Mouse (Mus musculus): Measurements from ENCODE around the gene Itga2b.

The Itga2b gene

DNA sequence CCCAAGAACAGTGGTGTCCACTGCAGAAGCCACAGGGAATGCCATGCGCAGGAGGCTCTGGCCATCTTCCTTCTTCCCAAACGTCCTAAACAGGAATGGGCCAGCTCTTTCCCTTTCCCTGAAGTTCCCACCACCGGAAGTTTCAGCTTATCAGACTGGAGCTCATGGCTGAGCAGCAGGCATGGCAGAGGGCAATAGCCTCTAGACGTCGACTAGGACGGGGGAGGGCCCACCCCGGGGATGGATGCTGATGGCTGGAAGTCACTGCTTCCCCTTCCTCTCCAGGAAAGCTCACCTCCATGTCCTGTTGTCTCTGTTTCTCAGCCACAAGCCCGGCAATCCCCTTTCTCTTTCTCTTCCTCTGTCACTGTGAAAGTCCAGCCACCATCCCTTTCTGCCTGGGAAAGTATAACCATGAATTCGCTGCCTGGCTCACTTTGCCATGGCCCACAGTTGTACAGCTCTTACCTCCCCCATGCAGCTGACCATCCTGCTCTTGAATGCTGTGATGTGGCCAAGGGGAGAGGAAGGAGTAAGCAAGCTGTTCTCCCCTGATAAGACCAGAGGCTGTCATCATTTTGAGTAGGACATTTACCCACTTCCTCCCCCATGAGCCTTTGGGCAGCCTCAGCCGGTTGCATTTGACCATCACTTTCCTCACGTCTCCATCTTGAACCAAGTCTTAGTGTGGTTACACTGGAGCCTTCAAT lies at the start of gene Itga2b:
Gene Itga2b (minus strand): TSS at position 475 of the 710 bp plus-strand sequence.
- no peak for DNase-seq (ENCODE audit: extremely low spot score, low spot score)

DNA sequence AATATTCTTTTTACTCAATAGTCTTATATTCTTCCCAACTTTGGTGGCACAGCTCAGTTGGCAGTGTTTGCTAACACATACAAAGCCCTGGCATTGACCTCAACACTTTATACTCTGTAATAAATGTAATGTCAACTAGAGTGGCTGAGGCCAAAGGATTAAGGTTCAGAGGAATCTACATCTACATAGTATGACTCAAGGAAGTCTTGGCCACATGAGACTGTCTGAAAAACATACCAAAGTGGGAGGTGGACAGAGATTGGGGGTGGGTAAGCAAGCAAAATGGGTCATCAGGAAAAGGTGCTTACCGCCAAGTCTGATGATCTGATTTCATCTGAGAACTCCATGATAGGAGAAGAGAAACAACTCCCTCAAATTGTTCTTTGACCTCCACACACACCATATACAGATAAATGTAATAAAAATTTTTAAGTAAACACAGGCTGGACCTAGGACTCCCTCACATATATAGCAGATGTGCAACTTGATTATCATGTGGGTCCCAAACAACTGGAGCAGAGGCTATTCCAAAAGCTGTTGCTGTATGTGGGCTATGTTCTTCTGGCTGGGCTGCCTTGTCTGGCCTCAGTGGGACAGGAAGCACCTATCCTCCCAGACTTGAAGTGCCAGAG lies 45.0 kb upstream of the Itga2b start:
- no peak for DNase-seq (ENCODE audit: extremely low spot score, low spot score)

DNA sequence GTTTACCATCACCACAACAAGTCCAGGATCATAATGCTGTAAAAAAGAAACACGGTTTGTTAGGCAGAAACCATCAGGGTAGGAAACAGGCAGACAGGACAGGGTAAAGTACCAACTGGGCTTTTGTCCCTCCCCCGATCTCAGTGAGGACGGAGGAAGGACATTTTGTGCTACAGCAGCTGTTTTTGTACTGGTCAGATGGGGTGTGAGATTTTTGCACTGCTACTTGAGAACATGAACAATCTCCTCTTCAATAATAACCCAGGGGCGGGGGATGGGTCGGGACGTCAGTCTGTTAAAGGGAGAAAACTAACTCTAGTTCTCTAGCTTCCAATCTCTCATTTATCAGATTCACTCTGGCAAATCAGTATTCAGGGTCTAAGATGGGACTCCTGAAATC lies 40.3 kb upstream of the Itga2b start:
- DNase-seq (ENCODE audit: extremely low spot score, low spot score): no peak

DNA sequence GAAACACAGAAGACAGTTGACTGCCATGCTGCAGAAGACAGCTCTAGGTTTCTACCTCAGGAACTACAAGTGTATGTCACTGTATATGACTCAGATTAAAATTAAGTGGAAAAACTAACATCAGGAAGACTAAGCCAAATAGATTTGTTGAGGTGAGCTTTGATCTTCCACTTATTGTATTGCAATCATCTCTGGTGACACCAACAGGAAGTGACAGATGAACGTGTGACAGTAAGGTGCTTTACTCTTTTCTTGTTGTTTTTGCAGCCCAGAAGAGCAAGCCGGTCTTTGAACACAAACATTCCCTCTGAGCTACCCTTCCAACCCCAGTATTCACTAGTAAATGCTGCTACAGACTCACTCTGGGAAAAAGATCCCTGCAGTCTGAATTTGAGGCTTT lies 26.8 kb upstream of the Itga2b start:
- no peak for DNase-seq (ENCODE audit: extremely low spot score, low spot score)

DNA sequence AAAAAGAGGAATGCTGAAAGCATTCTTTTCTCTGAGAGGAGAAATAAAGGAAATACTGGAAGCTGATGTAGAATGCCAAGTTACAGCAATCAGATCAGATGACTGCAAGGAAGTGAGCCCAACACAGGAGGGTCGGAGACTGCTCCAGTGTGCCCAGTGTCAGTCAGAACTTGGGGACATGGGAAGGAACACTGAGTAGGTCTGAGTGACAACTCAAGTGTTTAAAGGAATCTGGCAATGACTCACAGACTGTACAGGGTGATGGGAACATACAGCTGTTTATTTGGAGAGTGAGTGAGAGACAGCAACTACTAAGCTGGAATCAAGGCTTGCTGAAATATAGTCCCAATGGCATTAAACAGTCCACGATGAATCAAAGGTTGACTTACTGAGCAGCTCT lies 26.3 kb upstream of the Itga2b start:
- DNase-seq (ENCODE audit: extremely low spot score, low spot score): no peak

DNA sequence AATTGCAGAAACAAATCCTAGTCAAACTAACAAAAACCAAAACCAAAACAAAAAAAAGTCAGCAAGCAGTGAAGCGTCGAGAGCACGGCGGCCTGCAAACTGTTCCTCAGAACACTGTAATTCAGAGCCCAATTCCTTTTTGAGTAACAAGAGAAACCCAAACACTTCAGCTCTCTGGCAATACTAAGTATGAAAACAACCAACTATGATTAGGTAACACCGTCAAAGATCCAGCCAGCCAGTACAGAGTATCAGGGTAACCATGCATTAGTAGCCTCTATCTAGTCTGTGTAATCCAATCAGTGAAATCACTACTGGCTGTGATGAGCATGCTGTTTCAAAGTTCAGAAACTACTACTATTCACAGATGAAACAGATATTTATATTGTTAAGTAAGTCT lies 25.8 kb upstream of the Itga2b start:
- DNase-seq (ENCODE audit: extremely low spot score, low spot score): no peak

DNA sequence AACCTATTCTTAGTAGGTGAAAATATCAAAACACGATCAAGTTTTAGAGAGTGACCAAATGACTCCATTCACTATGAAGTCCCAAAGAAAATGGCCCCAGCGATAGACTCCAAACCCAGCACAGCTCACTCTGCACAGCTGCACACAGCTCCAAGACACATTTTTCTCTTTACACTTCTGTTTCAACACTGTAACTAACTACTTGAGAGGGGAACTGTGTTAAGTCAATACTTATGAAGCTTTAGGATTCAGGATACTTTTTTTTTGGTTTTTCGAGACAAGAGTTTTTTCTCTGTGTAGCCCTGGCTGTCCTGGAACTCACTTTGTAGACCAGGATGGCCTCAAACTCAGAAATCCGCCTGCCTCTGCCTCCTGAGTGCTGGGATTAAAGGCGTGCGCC lies 25.2 kb upstream of the Itga2b start:
- DNase-seq (ENCODE audit: extremely low spot score, low spot score): no peak

DNA sequence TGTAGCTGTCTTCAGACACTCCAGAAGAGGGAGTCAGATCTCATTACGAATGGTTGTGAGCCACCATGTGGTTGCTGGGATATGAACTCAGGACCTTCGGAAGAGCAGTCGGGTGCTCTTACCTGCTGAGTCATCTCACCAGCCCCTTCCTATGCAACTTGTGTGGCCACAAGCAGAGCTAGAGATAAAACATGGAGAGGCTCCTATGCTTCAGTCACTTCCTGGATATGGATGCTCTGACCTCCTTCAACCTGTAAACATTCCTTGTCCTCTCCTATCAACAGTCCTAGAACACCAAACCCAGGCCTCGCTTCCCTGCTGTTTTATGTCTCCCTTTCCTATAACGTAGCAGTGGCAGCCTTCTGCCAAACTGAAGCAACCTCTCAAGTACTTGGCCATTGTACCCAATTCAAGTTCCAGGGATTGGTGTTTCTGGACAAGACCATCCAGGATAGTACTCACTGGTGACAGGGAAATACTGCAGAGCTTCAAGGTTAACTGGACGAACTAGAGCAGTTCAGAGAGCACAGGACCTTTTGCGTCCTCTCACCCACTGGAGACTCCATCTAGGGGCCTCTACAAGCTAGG lies 24.2 kb upstream of the Itga2b start:
- no peak for DNase-seq (ENCODE audit: extremely low spot score, low spot score)

DNA sequence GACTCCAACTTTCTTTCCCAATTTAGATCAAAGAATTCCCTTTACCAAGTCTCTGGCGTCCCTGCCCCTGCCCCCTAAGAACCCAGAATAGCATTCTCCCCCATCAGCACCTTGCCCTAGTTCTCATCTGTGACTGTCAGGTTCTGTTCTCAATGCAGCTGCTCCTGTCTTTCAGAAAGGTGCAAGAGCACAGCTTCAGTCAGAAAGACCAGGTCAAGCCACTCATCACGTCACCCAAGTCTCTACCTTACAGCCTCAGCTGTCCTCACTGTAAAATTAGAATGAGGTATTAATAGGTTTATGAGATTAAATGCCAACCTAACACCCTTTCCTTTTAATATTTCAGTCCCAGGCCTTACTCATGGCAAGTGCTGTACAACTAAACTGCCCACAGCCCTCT lies 23.3 kb upstream of the Itga2b start:
- DNase-seq (ENCODE audit: extremely low spot score, low spot score): no peak

DNA sequence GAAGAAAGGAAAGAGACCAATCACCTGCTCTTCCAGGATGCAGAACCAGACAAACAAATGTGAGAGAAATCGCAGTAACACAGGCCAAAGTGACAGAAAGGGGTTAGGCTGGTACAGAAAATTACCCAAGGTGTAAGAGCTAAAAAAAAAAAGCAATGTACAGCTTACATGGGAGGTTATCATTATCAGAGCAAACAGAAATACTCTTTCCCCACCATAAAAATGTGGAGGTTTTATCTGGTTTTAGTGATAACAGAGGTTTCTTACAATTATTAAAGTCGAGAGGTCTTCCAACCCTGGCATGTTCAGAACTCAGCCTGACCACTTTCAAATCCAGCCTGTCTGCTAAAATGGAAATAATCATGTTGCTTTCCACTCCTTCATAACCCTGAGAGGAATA lies 18.0 kb upstream of the Itga2b start:
- no peak for DNase-seq (ENCODE audit: extremely low spot score, low spot score)

DNA sequence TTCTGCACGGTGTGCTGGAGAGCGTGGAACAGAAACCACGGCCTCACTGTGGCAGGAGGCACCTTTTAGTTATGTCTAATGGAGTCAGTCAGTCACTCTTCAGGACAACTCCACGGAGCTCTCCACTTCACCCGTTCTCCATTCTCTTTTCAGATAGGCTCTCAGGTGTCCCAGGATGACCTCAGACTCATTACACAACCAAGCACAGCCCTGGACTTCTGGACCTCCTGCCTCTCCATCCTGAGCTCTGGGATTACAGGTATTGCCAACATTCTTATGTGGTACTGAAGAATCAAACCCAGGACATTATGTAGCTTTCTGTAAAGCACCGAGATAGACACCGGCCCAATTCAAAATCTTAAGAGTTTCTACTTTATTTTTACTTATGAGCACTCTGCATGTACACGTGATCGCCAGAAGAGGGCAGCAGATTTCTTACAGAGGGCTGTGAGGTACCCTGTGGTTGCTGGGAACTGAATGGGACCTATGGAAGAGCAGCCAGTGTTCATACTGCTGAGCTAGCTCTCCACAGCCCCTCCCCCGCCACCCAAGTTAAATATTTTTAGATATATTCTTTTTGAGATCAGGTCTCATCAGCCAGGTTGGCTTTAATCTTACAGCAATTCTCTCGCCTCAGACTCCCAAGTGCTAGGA lies 16.9 kb upstream of the Itga2b start:
- peak; percentile 39 for DNase-seq (ENCODE audit: extremely low spot score, low spot score)

DNA sequence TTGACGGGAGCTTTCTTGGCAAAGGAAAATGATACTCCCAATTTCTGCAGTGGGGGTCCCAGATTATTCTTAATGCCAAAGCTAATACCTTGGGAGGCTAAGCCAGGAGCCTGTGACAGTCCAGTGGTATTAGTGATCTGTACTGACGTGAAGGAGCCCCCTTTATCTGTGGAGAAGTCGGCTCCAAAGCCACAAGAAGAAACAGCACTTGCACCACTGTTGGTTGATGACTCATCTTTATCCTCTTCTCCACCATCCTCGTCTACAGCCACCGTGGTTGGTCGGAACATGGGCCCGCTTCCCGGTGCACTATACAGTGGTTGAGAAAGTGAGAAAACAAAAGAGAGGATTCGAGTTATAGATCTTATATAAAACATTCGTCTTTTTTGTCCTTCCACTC lies 11.9 kb upstream of the Itga2b start:
- no peak for DNase-seq (ENCODE audit: extremely low spot score, low spot score)

DNA sequence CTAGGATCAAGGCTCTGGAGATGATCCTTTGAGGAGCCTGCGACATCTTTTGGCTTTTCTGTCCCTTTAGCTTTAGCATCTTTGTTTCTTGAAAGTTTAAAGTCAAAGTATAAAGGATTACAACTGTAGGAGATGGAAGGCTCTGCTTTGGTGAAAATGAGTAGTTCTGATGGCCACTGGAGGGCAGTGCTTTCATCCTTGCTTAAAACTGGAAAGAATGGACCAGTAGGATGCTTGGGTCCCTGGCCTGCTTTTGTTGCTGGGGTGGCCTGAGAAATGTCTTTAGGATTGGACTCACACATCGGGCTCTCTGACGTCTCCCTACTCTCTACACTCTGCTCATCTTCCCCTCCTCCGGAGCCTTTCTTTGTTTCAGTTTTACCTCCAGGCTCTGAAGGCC lies 11.0 kb upstream of the Itga2b start:
- no peak for DNase-seq (ENCODE audit: extremely low spot score, low spot score)

DNA sequence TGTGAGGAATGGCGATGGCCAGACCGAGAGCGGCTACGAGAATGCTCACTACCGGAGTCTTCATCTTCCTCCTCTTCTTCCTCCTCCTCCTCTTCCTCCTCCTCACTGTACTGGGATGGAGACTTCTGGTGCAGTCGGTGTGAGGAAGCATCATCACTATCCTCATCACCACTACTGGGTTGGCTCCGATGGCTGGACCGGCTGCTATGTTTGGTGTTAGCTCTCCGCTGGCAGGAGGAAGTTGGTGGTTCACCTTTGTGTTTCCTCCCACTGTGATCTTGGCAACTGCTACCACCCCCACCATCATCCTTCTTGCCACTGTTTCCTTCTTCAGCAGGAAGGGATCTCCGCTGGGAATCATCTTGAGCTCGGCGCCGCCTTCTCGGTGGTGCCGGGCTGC lies 10.2 kb upstream of the Itga2b start:
- no peak for DNase-seq (ENCODE audit: extremely low spot score, low spot score)

DNA sequence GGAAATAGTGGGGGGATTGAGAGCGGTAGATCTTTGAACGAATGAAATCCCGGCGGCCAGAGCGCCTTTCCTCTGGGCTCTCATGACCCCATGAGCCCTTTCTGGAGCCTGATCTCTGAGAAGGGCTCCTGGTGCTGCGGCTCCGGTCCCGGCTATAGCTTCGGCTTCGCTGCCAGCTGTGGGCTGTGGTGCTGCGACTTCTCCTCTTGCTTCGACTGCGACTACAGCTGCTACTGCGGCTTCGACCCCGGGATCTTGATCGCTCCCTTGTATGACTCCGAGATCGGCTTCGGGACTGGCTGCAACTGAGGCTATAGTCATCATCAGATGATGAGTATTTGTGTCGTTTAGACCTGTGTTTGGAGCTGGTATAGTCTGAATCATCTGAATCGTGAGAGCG lies 9.7 kb upstream of the Itga2b start:
- no peak for DNase-seq (ENCODE audit: extremely low spot score, low spot score)

DNA sequence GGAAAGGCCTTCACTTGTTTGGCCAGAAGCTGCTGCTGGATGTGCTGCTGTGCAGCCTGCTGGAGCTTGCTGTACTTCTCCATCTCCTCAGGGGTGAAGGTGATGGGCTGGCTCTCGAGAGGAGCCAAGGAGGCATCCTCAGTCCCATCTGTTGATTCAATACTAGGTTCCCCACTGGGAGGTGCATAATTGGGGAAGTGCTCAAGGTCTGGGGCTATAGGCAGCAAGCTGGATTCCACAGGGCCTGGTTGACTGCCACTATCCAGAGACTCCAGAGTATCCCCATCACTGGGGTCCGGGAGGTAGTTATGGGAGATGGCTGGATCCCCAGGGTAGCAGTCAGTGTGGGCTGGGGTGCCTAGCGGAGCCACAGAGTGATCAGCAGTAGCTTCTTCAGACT lies 8.7 kb upstream of the Itga2b start:
- DNase-seq (ENCODE audit: extremely low spot score, low spot score): no peak

DNA sequence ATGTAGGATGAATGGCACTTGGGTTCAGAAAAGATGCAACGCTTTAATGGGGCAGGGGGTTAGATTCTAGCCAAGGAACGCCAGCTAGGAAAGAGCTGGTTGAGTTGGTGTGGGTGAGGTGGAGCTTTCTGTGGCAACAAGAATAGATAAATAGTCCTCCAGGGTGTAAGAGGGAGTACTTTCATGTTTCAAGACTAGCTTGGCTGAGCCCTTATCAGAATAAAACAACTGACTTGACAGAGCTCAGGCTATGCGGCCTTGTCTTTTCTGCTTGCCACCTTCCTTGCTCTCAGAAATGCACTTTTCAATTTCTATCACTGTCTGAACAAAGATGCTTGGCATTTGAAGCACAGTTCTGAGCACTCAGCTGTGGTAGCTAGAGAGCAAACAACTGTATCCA lies 5.1 kb upstream of the Itga2b start:
- no peak for DNase-seq (ENCODE audit: extremely low spot score, low spot score)

DNA sequence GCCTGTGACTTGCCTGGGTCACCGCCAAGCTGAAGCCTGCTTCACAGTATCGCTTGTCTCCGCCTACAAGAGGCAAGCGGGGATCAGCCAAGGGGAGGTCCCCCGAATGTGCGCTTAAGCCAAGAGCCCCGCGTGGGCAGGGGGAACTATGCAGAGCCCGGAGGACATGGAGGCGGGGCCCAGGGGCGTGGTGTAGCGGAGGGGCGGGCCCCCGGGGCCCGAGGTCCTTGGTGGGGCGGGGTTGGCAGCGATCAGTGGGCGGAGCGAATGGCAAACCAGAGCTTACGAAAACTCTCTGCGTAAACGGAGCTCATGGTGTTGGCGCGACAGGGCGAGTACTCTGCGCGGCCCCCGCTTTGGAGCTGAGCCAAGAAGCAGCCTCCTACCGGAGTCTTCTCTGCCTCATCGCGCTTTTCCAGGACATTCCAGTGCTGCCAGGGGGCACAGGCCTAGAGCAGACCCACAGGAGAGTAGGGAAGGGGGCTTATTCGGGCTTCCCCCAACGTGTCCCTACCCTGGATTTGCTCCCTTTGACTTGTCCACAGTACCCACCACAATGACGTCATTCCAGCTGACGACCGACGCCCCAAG lies 2.8 kb downstream of the Itga2b start:
- DNase-seq (ENCODE audit: extremely low spot score, low spot score): peak; percentile 92

DNA sequence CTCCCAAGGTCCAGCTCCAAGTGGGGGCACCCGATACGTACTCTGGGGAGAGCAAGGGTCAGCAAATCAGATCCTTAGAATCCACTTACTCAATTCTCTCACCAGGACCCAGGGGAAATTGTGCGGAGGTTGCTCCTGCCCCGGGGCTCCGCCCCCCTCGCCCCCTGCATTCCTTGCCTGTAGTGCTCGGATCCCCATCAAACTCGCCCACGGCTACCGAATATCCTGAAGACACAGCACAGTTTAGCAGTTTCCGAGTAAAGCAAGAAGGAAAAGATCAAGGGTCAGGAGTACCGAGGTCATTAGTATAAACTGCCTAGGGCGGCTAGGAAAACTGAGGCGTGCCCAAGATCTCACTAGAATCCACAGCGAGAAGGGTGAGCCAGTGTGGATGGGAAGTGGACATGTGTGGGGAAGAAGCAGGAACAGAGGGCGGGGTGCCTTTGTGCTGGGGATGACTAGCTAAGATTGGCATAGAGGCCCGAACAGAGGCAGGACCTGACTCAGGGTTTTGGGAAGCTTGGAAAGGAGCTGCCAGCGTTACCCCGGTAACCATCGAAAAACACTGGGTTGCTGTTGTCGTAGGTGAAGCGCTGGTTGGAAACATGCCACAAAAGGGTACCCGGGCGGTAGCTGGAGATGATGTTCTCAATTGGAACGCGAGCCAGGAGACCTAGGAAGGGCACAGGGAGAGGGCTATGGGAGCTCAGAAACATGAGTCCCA lies 4.0 kb downstream of the Itga2b start:
- DNase-seq (ENCODE audit: extremely low spot score, low spot score): no peak

DNA sequence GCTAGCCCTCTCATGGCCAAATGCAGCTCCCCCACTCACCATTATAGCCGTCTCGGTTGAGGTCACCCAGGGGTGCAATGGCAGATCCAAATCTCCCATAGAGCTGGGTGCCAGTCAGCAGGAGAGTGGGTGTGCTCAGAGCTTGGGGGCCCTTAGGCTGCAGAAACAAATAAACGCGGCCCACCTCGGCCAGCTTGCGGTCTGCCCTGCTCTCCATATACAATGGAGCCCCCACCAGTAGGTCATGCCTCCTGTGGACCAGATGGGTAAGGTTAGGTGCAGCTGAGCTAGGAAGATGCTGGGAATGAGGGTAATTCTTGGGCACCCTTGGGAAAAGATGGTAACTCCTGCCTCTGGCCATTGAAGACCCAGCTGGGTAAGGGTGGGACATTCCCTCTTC lies 5.0 kb downstream of the Itga2b start:
- DNase-seq (ENCODE audit: extremely low spot score, low spot score): no peak

DNA sequence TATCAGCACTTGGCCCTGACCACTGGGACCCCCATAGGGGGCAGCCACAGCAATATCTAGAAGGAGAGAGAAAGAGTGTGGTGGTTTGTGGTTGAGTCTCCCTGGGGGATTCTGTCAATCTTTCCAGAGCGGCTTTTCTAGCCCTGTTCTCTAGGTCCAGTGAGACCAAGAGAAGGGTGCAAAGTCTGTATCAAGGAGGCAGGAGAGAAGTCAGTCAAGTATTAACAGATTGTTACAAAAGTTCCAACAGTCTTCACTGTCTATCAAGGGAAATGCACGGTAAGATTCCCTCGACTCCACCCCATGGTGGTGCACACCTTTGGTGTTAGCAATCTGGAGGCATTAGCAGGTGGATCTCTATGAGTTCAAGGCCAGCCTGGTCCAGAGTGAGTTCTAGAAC lies 8.2 kb downstream of the Itga2b start:
- no peak for DNase-seq (ENCODE audit: extremely low spot score, low spot score)

DNA sequence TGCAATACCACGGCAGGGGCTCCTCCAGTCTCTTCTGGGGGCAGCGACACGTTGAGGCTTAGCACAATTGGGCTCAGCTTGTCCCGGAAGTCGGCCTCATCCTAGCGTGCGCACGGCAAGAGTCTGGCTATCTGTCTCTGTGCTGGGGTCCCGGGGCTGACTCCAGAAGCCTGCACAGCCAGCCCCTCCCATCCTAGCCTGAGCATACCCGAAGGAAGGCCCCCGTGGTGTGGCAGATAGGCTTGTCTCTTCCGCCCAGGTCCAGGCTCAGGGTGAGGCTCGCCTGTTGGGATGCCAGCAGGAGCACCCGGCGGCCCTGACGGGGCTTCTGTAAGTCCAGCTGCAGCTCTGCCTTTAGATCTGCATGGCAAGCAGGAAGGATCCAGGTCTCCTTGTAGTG lies 9.4 kb downstream of the Itga2b start:
- no peak for DNase-seq (ENCODE audit: extremely low spot score, low spot score)

Measured in neural tube, embryonic 10.5 days (tissue).